Mouse (Mus musculus): ENCODE measurements at regions not wholly inside any gene's neighbourhood (a gene's known extent, or its start where the extent isn't known, plus 50 kb on each side); places are given as distances from the start of the nearest gene placed in this dataset.

DNA sequence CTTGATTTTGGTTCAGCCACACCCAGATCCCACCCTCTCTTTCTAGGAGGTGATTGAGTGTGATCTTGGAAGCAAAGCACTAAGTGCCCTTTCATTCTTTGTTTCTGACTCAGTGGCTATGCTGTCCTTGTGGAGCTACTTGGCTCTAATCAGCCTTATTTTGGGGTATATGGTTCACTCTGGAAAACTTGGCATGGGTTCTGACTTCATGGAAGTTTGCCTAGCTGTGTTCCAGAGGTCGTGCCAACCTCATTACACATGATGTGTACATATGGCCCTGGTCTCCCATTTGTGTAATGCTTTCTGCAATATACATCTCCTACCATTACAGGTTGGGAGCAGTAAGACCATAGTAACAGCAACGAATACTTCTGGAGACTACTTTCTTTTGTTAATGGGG lies 199.9 kb upstream of the Pbx1 start:
- TF ChIP-seq CTCF (IDR thresholded peaks at IDR 0.05), result no peak
- TF ChIP-seq EP300 (IDR thresholded peaks at IDR 0.05), result no peak
